Mouse (Mus musculus) liver, embryonic 12.5 days (tissue): Measurements from ENCODE around the gene Mucl3. TPM values are rescaled to one million over a fixed set of nuclear protein-coding genes. Genes with fewer than 3 reads are reported as not detected.

Experiments
- ATAC-seq: fragments of 200-750 bp; cut with Nextera tagmentation; 2 replicates; pipeline ENCODE4 v1.8.0; 2017; ENCODE audit warnings: moderate number of reproducible peaks, mild to moderate bottlenecking, moderate library complexity
- H3K27ac ChIP-seq: fragments of 300-500 bp; sonication (generic); 2 replicates; pipeline ENCODE4 v1.5.1; 2016; ENCODE audit warnings: mild to moderate bottlenecking
- H3K27me3 ChIP-seq: fragments of 300-500 bp; sonication (generic); replicated peaks from 2 replicates; pipeline ENCODE4 v1.6.1; 2016; ENCODE audit warnings: mild to moderate bottlenecking, moderate library complexity
- H3K36me3 ChIP-seq: fragments of 300-500 bp; sonication (generic); 2 replicates; pipeline ENCODE4 v1.6.1; 2016; ENCODE audit warnings: mild to moderate bottlenecking, moderate library complexity
- H3K4me1 ChIP-seq: fragments of 300-500 bp; sonication (generic); 2 replicates; pipeline ENCODE4 v1.6.1; 2016
- H3K4me2 ChIP-seq: fragments of 300-500 bp; sonication (generic); 2 replicates; pipeline ENCODE4 v1.6.1; 2016; ENCODE audit warnings: mild to moderate bottlenecking, moderate library complexity
- H3K4me3 ChIP-seq: fragments of 300-500 bp; sonication (generic); 2 replicates; pipeline ENCODE4 v1.5.1; 2016; ENCODE audit warnings: mild to moderate bottlenecking, moderate library complexity
- H3K9ac ChIP-seq: fragments of 300-500 bp; sonication (generic); 2 replicates; pipeline ENCODE4 v1.6.1; 2016; ENCODE audit warnings: mild to moderate bottlenecking, moderate library complexity
- H3K9me3 ChIP-seq: fragments of 300-500 bp; sonication (generic); replicated peaks from 2 replicates; pipeline ENCODE4 v1.6.1; 2016; ENCODE audit warnings: mild to moderate bottlenecking, moderate library complexity
- WGBS: fragments of 180-500 bp; shearing (Covaris S2); methylation state at CpG from one replicate; pipeline ENCODE4 v1.1.7; 2016; ENCODE audit not compliant: insufficient replicate concordance; 5-methylcytosine and 5-hydroxymethylcytosine counted together
- polyA plus RNA-seq: library from polyadenylated mRNA; unstranded; fragments of >200 nt; fragmentation: Nextera tagmentation; extraction: Ambion mirVana; gene quantifications from 2 replicates; pipeline ENCODE4 v1.2.1, GENCODE M21; 2016

Mucl3 gene
- polyA plus RNA-seq, 1 experiment from 2014 or later, result 0.05 TPM

GRCm38 (mm10) chr17:35587291-35587690, 56.2 kb downstream of the Mucl3 start:
- 0 out of 2 replicates have a peak, but pooled peaks cover 15% of the 10 kb centered on the region for H3K27me3 ChIP-seq
- no peak overlapping the region for H3K9ac ChIP-seq
- H3K4me3 ChIP-seq, result no peak overlapping the region
- H3K4me2 ChIP-seq, result no peak overlapping the region
- no peaks in the 10 kb centered on the region for H3K36me3 ChIP-seq
- WGBS, result 26% methylated on average over 1 of the region's 1 CpGs
- H3K27ac ChIP-seq, result no peak overlapping the region
- no peaks in the 10 kb centered on the region for H3K9me3 ChIP-seq
- ATAC-seq, result no peak
- no peaks in the 10 kb centered on the region for H3K4me1 ChIP-seq

Other genes with a start within 250 kb of the Mucl3 start
- gene H2-Q6, start 218.8 kb downstream of the Mucl3 start, polyA plus RNA-seq, result 10.1 and 10.9 TPM in 2 replicates
- gene H2-Q7, start 204.5 kb downstream of the Mucl3 start, polyA plus RNA-seq, result 23.4 and 24.6 TPM in 2 replicates
- gene H2-Q10, start 173.6 kb downstream of the Mucl3 start, polyA plus RNA-seq, result 102 TPM in 2 replicates
- not detected in 2 replicates for gene Pou5f1, start 137.7 kb downstream of the Mucl3 start, polyA plus RNA-seq
- gene Tcf19, start 126.9 kb downstream of the Mucl3 start, polyA plus RNA-seq, result 42.2 and 42.4 TPM in 2 replicates
- gene Cchcr1, start 126.6 kb downstream of the Mucl3 start, polyA plus RNA-seq, result 10.4 and 14.1 TPM in 2 replicates
- 0.14 and 0.22 TPM in 2 replicates for gene Psors1c2, start 110.5 kb downstream of the Mucl3 start, polyA plus RNA-seq
- gene Cdsn, start 91.6 kb downstream of the Mucl3 start, polyA plus RNA-seq, result not detected in 2 replicates
- gene 2300002M23Rik, start 76.2 kb downstream of the Mucl3 start, polyA plus RNA-seq, result not detected in 2 replicates
- gene Sfta2, start 42.1 kb downstream of the Mucl3 start, polyA plus RNA-seq, result not detected in 2 replicates
- gene Gm9573, start 17.1 kb downstream of the Mucl3 start, polyA plus RNA-seq, result not detected in 2 replicates
- gene Vars2, start 23.9 kb upstream of the Mucl3 start, polyA plus RNA-seq, result 10.7 and 11.8 TPM in 2 replicates
- 38.3 and 44.0 TPM in 2 replicates for gene Gtf2h4, start 30.0 kb upstream of the Mucl3 start, polyA plus RNA-seq
- gene Ddr1, start 60.9 kb upstream of the Mucl3 start, polyA plus RNA-seq, result 5.7 and 6.1 TPM in 2 replicates
- gene Ier3, start 178.0 kb upstream of the Mucl3 start, polyA plus RNA-seq, result 16.8 and 19.9 TPM in 2 replicates
- gene Flot1, start 179.5 kb upstream of the Mucl3 start, polyA plus RNA-seq, result 38.0 and 43.1 TPM in 2 replicates
- gene Tubb5, start 194.6 kb upstream of the Mucl3 start, polyA plus RNA-seq, result 577 and 600 TPM in 2 replicates
- 14.2 and 15.0 TPM in 2 replicates for gene Mdc1, start 197.8 kb upstream of the Mucl3 start, polyA plus RNA-seq
- gene Nrm, start 217.6 kb upstream of the Mucl3 start, polyA plus RNA-seq, result 29.5 and 29.8 TPM in 2 replicates
- gene Ppp1r18, start 221.9 kb upstream of the Mucl3 start, polyA plus RNA-seq, result 11.9 and 12.6 TPM in 2 replicates
- 50.7 and 52.8 TPM in 2 replicates for gene Dhx16, start 236.1 kb upstream of the Mucl3 start, polyA plus RNA-seq